Mouse (Mus musculus) adrenal gland, adult 10 weeks (tissue): ENCODE measurements around the gene Klk5. TPM values are rescaled to one million over a fixed set of nuclear protein-coding genes. Genes with fewer than 3 reads are reported as not detected.

Experiments
- polyA plus RNA-seq: library from polyadenylated mRNA; stranded (reverse); fragments of 350-450 nt; fragmentation: Illumina TruSeq; extraction: RNeasy Lipid Tissue Mini Kit (QIAGEN cat#74804); gene quantifications from one replicate; pipeline ENCODE4 v1.2.3, GENCODE M21; 2014; ENCODE audit warnings: low read depth, low replicate concordance

Gene Klk5
- polyA plus RNA-seq, result not detected

DNA sequence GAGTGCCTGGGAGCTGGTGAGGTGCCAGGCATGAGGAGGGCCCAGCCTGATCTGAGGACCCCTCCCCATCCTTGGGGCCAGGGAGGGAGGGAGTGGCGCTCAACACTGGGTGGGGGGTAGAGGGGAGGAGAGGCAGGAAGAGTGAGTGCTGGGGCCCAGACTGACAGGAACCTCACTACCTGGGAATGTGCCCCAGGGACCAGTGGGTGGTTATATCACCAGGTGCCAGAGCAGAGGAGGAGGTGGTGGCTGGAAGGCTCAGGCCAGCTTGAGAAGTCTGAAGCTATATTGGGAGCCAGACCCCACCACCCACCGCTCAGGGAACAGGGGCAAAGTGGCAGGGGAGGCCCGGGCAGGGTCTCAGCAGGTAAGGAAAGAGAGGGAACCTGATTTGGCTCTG, at the start of gene Klk5:
Gene Klk5 (plus strand): TSS at position 271 of the 400 bp plus-strand sequence.

DNA sequence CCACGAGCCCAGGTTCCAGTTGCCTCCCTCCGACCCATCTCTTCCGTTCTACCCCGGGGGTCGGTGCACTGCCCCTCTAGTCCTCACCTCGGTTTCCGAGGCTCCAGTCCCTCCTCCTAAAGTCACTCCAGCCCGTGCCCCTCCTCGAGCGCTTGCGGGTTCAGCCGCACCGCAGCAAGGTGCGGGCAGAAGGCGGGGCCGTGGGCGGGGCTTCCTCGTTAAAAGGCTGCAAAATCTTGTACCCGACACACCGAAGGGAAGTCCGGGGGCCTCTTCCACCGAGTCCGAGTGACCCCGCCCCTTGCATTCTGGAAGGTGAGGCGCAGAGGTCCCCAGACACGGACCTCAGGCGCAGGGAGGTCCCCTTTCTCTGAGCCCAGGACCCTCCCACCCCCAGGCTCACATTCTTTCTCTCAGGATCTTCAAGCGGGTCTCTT, 44.4 kb upstream of the Klk5 start, which contains the start of gene Klk8:
Gene Klk8 (plus strand): TSS at position 245 of the 437 bp plus-strand sequence.

DNA sequence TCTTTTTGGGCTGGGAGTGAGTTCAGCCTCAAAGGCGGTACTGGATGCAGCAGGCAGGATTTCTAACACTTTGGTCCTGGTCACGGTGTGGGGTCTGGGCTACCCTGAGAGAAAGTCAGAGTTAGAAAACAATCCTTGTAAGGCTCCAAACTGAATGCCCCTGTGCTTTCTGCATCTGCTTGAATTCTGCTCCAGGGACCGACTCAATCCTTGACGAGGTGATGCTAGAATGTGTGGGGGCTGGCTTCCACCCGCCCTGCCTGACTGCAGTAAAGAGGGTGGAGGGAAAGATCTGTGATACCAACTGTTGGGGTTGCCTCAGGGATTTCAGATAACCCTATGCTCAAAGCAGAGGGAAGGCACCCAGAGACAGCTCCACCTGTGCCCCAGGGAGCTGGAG, 30.8 kb upstream of the Klk5 start, which contains the start of gene Klk7:
Gene Klk7 (plus strand): TSS at position 301 of the 400 bp plus-strand sequence.

GRCm38 (mm10) chr7:43824199-43824598, 17.6 kb upstream of the Klk5 start, which contains the start of gene Klk6:
Gene Klk6, plus strand, starts transcription at chr7:43824499.

DNA sequence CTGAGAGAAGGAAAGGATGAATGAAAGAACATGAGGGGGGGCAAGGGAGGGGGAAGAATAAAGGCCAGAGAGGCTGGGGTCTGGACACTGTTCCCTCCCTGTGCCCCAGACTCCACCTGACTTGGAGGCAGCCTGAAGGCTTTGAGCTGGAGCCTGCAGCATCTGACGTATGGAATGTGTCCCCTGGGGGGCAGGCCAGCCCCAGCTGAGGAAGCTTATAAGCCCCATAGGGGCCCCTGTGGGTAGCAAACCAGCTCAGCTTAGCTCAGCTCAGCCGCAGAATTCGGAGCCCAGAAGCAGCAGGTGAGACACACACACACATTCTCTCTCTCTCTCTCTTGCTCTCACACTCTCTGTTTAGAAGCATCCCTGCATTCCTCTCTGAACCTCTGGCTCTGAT, 39.1 kb downstream of the Klk5 start, which contains the start of gene Klk4:
Gene Klk4 (plus strand): TSS at position 249 of the 400 bp plus-strand sequence.

Other genes with a start within 250 kb of the Klk5 start
- gene Zfp819, start 234.8 kb upstream of the Klk5 start, polyA plus RNA-seq, result not detected
- gene Ceacam18, start 207.3 kb upstream of the Klk5 start, polyA plus RNA-seq, result not detected
- gene Siglece, start 181.8 kb upstream of the Klk5 start, polyA plus RNA-seq, result 0.76 TPM
- gene Ctu1, start 170.0 kb upstream of the Klk5 start, polyA plus RNA-seq, result 2.8 TPM
- gene Klk14, start 151.6 kb upstream of the Klk5 start, polyA plus RNA-seq, result not detected
- not detected for gene Klk13, start 129.4 kb upstream of the Klk5 start, polyA plus RNA-seq
- not detected for gene Klk12, start 73.1 kb upstream of the Klk5 start, polyA plus RNA-seq
- gene Klk11, start 67.4 kb upstream of the Klk5 start, polyA plus RNA-seq, result not detected
- gene Klk10, start 60.9 kb upstream of the Klk5 start, polyA plus RNA-seq, result 0.58 TPM
- gene Klk9, start 50.1 kb upstream of the Klk5 start, polyA plus RNA-seq, result not detected
- gene Klk8, start 44.4 kb upstream of the Klk5 start, polyA plus RNA-seq, result not detected
- not detected for gene Klk7, start 30.7 kb upstream of the Klk5 start, polyA plus RNA-seq
- not detected for gene Klk6, start 17.5 kb upstream of the Klk5 start, polyA plus RNA-seq
- not detected for gene Klk4, start 39.2 kb downstream of the Klk5 start, polyA plus RNA-seq
- not detected for gene Klk15, start 91.8 kb downstream of the Klk5 start, polyA plus RNA-seq
- not detected for gene Klk1b8, start 108.7 kb downstream of the Klk5 start, polyA plus RNA-seq
- not detected for gene Klk1b1, start 124.8 kb downstream of the Klk5 start, polyA plus RNA-seq
- not detected for gene Klk1b9, start 134.1 kb downstream of the Klk5 start, polyA plus RNA-seq
- not detected for gene Klk1b11, start 153.9 kb downstream of the Klk5 start, polyA plus RNA-seq
- gene Klk1b26, start 170.2 kb downstream of the Klk5 start, polyA plus RNA-seq, result not detected
- not detected for gene Klk1b27, start 210.3 kb downstream of the Klk5 start, polyA plus RNA-seq